Mouse (Mus musculus) lung, postnatal 14 days (tissue): Measurements from ENCODE around the gene Kiss1r.
"Not testable (repeated sequence)": the region's sequence is repeated elsewhere in the genome, so short reads cannot be mapped to it uniquely, and the experiment has no call there.

Experiments
- DNase-seq: peaks from one replicate; pipeline ENCODE4 v3.0.0; 2021

Gene Kiss1r

GRCm38 (mm10) chr10:79916808-79917531 lies at the start of gene Kiss1r:
Gene Kiss1r (plus strand): TSS chr10:79916971.
- DNase-seq: peak; percentile 91

DNA sequence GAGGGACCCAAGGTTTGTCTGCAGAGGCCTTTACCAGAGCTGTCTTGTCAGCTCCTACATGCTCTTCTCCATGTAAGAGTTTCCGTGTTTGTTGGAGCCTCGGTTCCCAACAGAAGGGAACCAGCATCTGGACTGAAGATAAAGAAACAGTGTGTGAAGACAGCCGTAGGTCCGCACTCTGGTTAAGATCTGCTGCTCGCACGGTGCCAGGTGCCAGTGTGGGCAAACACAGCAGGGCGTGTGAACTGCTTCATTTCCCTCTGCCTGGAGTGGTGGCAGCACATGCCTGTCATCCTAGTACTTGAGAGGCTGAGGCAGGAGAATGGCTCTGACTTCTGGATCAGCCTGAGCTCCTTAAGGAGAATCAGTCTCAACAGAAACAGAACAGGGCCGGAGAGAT lies 44.9 kb upstream of the Kiss1r start:
- DNase-seq: no peak

GRCm38 (mm10) chr10:79872862-79873261 lies 43.9 kb upstream of the Kiss1r start:
- DNase-seq: no peak

DNA sequence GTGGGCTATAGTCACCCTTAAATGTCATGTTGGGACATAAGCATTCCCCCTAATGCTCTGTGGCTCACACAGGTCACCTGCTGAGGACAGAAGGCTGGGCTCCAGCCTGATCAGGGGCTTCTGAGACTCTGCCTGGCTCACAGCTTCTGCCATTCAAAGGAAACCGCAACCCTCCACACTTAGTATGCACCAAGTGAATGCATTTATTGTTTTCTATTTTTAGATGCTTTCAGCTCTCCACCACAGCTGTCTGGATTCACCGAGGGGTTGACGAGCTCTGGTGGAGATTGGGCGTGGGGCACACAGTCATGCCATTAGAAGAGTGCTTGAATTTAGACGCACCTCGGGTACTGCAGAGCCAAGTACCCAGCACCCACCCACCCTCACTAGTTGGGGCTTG lies 43.5 kb upstream of the Kiss1r start:
- DNase-seq: no peak

DNA sequence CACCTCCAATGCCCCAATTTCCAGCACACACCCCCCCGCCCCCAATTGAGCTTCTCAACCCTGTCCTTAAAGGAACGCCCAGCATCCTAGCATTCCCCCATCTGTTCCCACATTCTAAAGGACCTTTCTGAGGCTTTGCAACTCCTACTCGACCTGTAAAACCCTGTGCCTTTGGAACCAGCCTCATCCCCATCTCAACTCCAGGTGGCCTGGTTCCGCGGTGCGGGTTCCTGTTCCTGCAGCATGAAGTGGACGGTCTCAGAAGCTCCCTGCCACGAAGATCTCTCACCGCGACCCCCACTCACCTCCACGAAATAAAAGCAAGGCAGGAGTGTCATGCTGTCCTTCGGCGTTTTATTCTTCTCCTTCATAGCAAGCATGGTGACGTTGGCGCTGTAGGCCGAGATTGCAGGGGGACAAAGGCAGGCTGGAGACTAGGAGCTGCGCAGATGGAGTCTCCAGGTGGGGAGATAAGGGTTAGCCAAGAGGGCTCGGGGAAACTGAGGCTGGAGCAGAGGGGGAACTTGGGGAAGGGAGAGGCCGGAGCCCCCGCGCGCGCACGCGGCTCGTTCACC lies 43.0 kb upstream of the Kiss1r start:
- no peak for DNase-seq

DNA sequence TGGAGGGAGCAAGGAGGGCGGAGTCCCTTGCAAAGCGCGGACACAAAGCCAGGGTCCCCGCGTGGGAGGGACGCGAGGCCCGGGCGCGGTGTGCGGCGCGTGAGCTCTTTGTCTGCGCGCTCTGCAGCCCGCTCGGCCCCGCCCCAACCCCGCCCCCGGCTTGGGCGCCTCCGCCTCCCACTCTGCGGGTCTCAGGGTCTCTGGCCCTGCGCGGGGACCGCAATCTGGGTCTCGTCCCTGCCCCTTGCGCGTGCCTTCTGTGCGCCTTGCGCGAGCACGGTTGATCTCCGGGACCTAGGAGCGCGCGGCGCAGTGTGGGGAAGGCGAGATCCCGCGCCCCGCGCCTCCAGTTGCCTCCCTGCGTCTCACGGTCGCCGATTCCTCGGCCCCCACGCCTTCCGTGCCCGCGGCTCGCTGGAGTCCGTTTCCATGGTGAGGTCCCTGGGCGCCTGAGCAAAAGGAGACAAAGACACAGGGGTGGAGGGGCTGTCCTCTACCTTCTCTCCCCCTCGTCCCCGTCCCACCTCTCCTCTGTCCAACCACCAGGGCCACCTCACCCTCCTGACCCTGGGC lies 42.4 kb upstream of the Kiss1r start, which contains the start of the genes Prtn3 and Plppr3:
Gene Prtn3 (plus strand): TSS at position 187 of the 573 bp plus-strand sequence.
Gene Plppr3 (minus strand): TSS at position 345 of the 573 bp plus-strand sequence.
- DNase-seq: no peak

- no peak for DNase-seq
Observed at GRCm38 (mm10) chr10:79877174-79877573, 39.6 kb upstream of the Kiss1r start.

GRCm38 (mm10) chr10:79877757-79878156 lies 39.0 kb upstream of the Kiss1r start:
- peak; percentile 54 for DNase-seq

DNA sequence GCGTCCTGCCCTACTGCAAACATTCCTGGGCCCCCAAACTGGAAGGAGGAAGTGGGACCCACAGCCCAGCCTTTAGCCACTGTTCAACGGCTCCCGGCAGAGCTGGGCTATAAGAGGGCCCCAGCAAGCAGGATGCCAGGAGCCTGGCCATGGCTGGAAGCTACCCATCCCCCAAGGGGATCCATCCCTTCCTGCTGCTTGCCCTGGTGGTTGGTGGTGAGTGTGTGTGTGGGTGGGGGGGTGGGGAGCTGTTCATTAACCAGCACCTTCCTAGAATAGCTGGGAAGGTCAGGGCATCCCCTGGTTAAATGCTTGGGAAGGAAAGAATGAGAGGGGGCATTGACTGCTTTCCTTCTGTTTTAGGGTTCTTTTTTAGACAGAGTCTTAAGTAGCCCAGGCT lies 37.2 kb upstream of the Kiss1r start:
- DNase-seq: no peak

GRCm38 (mm10) chr10:79880721-79881120 lies 36.0 kb upstream of the Kiss1r start:
- no peak for DNase-seq

- DNase-seq: peak; percentile 38
Observed at GRCm38 (mm10) chr10:79881981-79882380, 34.8 kb upstream of the Kiss1r start.

DNA sequence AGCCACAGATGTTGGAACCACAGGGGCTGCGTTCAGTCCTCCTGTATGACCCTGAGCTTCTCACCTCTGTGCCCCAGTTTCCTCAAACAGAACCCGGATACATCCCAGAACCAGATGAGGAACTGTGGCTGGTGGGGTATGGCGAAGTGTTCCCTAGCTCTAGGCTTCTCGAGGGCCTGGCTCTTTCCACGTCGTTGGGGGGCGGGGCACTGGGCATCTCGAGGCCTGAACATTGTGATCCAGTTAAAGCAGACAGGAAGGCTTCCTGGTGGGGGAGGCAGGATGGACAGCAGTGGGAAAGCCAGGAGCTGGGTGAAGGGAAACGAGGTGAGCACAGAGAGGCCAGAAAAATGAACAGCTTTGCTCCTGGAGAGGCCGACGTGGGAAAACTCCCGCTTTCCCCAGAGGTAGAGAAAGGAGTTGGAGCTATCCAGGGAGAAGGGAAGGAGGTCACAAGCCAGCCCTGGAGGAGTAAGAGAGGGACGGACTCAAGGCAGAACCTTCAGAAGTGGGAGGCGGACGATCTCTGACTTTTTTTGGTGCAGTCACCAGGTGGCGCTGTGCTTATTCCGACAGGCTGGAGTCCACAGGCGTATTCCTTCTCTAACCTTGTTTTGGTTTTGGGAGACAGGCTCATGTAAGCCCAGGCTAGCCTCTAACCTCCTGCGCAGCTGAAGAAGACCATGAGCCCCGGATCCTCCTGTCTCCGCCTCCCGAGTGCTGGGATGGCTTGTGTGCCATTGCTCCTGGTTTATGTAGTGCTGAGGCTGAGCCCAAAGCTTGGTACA lies 33.3 kb upstream of the Kiss1r start:
- peak; percentile 89 for DNase-seq

- peak; percentile 78 for DNase-seq
Observed at GRCm38 (mm10) chr10:79884446-79884845, 32.3 kb upstream of the Kiss1r start.

- DNase-seq: not testable (repeated sequence)
Observed at GRCm38 (mm10) chr10:79884938-79885337, 31.8 kb upstream of the Kiss1r start.

DNA sequence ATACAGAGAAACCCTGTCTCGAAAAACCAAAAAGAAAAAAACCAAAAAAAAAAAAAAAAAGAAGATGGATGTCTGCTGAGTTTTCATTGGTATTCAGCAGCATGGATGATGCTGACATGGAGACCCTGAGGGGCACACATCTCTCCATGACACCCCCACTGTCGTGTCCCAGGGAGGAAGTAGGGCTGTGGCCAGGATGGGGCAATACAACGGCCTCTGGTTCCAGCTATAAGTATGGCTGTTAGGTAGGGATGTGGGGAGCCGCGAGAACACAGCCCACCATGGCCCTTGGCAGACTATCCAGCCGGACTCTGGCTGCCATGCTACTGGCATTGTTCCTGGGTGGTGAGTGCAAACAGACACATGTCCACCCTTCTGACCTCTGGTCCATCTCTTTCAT lies 30.7 kb upstream of the Kiss1r start, which contains the start of gene Elane:
Gene Elane (plus strand): TSS at position 194 of the 400 bp plus-strand sequence.
- no peak for DNase-seq

DNA sequence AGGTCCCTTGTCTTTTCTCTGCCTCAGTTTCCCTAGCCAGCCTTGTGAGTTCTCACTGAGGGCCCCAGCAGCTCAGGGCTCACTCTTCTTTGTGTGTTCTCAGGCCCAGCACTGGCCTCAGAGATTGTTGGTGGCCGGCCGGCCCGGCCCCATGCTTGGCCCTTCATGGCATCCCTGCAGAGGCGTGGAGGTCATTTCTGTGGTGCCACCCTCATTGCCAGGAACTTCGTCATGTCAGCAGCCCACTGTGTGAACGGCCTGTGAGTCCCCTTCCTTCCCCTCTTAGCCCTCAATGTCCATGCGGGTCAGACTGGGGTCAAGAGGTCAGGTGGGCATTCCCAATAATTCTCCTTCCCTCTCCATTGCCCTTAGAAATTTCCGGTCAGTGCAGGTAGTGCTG lies 30.2 kb upstream of the Kiss1r start:
- no peak for DNase-seq

DNA sequence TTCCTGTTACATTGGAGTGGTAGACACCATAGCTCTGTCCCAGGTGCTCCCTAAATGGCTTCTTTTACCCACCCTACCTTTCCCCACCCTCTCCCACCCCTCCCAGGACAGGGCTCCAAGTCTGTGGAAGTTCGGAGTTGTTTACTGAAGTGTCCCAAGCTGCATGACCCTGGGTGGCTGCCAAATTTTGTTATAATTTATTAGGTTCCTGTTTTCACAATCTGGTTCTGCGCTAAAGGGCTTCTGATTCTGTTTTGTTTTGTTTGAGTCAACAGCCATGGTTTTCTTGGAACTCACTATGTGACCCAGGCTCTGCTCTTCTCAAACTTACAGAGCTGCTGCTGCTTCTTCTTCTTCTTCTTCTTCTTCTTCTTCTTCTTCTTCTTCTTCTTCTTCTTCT lies 27.4 kb upstream of the Kiss1r start:
- DNase-seq: peak; percentile 61

DNA sequence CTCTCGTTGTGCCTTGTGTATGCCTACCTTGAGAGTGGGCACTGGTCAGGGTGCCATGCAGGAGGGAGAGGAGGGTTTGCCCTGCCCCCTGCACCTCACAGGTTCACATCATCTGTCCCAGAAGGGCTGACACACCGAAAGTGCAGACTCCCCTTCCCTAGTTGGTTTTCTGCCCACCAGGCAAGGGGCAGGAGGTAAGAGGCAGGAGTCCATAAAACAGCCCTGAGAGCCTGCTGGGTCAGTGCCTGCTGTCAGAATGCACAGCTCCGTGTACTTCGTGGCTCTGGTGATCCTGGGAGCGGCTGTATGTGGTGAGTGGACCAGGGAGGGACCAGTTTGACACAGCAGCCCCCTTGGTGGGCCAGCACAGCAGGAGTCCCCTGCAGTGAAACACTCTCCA lies 26.1 kb upstream of the Kiss1r start, which contains the start of gene Cfd:
Gene Cfd (plus strand): TSS at position 184 of the 400 bp plus-strand sequence.
- DNase-seq: no peak

- peak; percentile 86 for DNase-seq
Observed at GRCm38 (mm10) chr10:79892451-79893118, 24.2 kb upstream of the Kiss1r start.

DNA sequence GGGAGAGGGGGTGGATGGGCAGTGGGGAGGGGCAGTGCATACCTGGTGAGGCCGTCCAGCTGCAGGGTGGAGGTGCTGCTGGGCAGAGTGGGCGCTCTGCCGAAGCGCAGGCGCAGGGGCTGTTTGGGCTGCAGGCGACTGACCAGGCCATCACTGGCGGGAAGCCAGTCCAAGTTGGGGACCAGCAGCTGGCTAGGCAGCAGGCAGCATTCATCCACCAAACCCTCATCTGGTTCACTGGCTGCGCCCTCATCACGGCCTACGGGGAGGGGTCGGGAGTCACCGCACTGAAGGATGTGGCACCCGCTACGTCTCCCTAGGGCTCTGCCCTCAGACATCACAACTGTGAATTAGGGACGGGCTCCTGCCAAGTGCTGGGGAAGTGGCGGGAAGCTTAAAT lies 20.5 kb upstream of the Kiss1r start:
- peak; percentile 35 for DNase-seq

DNA sequence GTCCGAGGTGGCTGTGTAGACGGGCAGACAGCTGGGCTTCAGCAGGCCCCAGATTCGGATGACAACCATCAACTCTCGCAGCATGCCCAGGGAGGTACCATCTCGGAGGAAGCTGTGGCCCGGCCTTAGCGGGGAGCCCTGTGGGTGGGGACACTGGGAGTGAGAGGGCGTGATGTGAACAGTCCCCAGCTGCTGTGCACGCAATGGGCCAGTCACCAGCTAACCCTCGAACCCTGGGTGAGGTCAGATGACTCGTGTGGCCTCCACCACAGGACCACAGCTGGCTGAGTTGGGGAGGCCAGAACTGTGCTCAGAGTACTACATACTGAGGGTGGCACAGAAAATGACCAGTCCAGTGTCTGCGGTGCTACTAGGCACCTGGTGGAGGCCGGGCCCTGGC lies 20.0 kb upstream of the Kiss1r start:
- peak; percentile 53 for DNase-seq
